In genomic region chr2:18693491-18693870, GRCm38 (mm10) we compare ENCODE assay signal across 8 mouse cellular contexts. TPM values are rescaled to one million over a fixed set of nuclear protein-coding genes. Genes with fewer than 3 reads are reported as not detected.
DNase-seq lines count a peak whose midpoint lies in the region; ATAC-seq and TF ChIP-seq lines count a peak whose summit lies in the region.

No protein-coding gene starts in this region.

- H3K4me2 ChIP-seq in heart, embryonic 15.5 days, result peak overlapping the region; percentile 89
- peak overlapping the region; percentile 98 for H3K4me2 ChIP-seq in hindbrain, embryonic 11.5 days (replicated peaks; ENCODE audit: low read depth, low read length)

- 2% methylated on average over 5 of the region's 5 CpGs for WGBS in heart, embryonic 15.5 days
- WGBS in hindbrain, embryonic 11.5 days, result under 1% methylated on average over 5 of the region's 5 CpGs
- 4% methylated on average over 5 of the region's 5 CpGs for WGBS in macrophage (ENCODE audit: missing documents)

- ATAC-seq in heart, embryonic 15.5 days (replicated peaks; ENCODE audit: insufficient number of reproducible peaks, insufficient read depth, low FRiP score, low read depth), result no peak
- ATAC-seq in hindbrain, embryonic 11.5 days (ENCODE audit: low FRiP score), result no peak
- no peak for ATAC-seq in frontal cortex, adult (ENCODE audit: low TSS enrichment)

- H3K9me3 ChIP-seq in heart, embryonic 15.5 days (replicated peaks), result no peaks in the 10 kb centered on the region
- H3K9me3 ChIP-seq in hindbrain, embryonic 11.5 days (ENCODE audit: control insufficient read depth, low read length), result no peaks in the 10 kb centered on the region

- H3K4me3 ChIP-seq in heart, embryonic 15.5 days, result peak overlapping the region; percentile 66
- peak overlapping the region; percentile 89 for H3K4me3 ChIP-seq in bone marrow macrophage, adult 2 months (ENCODE audit: insufficient read depth, low read length)
- peak overlapping the region; percentile 56 for H3K4me3 ChIP-seq in hindbrain, embryonic 11.5 days (ENCODE audit: low read depth, low read length)
- peak overlapping the region; percentile 39 for H3K4me3 ChIP-seq in macrophage (ENCODE audit: inconsistent target)

- TF ChIP-seq POLR2A in bone marrow macrophage, adult 2 months (IDR thresholded peaks at IDR 0.05; ENCODE audit: borderline replicate concordance, low read depth, low read length), result no peak

- peaks cover 63% of the 10 kb centered on the region for H3K27me3 ChIP-seq in heart, embryonic 15.5 days
- H3K27me3 ChIP-seq in hindbrain, embryonic 11.5 days (ENCODE audit: control insufficient read depth, insufficient read depth, low read length), result peaks cover 55% of the 10 kb centered on the region

- no peak for DNase-seq in heart, postnatal 25 days (ENCODE audit: low spot score)
- DNase-seq in hindbrain, embryonic 11.5 days (ENCODE audit: low spot score), result no peak
- DNase-seq in cerebellum, postnatal 14 days, result no peak
- no peak for DNase-seq in adrenal gland, postnatal 10 days

- H3K79me2 ChIP-seq in macrophage (ENCODE audit: inconsistent target), result no peaks in the 10 kb centered on the region

- H3K27ac ChIP-seq in heart, embryonic 15.5 days, result no peak overlapping the region
- H3K27ac ChIP-seq in bone marrow macrophage, adult 2 months (ENCODE audit: insufficient read depth, low read depth, low read length), result no peak overlapping the region
- H3K27ac ChIP-seq in hindbrain, embryonic 11.5 days (ENCODE audit: low read depth, low read length), result no peak overlapping the region
- no peak overlapping the region for H3K27ac ChIP-seq in macrophage

- no peak for TF ChIP-seq CTCF in bone marrow macrophage, adult 2 months (IDR thresholded peaks at IDR 0.05; ENCODE audit: low read depth, low read length)

- intact Hi-C loops in heart, postnatal 25 days (cut with DNase I), result loop anchor here (5.0 to 10.0 kb wide), 3 partner anchors 106 to 636 kb away; partner anchors contain the start of genes 4930426L09Rik, Mllt10 and Pip4k2a

- no peaks in the 10 kb centered on the region for H3K36me3 ChIP-seq in heart, embryonic 15.5 days
- no peaks in the 10 kb centered on the region for H3K36me3 ChIP-seq in hindbrain, embryonic 11.5 days (ENCODE audit: control insufficient read depth, insufficient read depth, low read length)
- no peaks in the 10 kb centered on the region for H3K36me3 ChIP-seq in macrophage (ENCODE audit: inconsistent target)

- peaks cover 24% of the 10 kb centered on the region for H3K4me1 ChIP-seq in heart, embryonic 15.5 days (replicated peaks)
- no peaks in the 10 kb centered on the region for H3K4me1 ChIP-seq in bone marrow macrophage, adult 2 months (ENCODE audit: control insufficient read depth, insufficient read depth, low read length)
- H3K4me1 ChIP-seq in hindbrain, embryonic 11.5 days (replicated peaks; ENCODE audit: control insufficient read depth, insufficient read depth, low read length), result peaks cover 9% of the 10 kb centered on the region

- H3K9ac ChIP-seq in heart, embryonic 15.5 days, result no peak overlapping the region
- no peak overlapping the region for H3K9ac ChIP-seq in hindbrain, embryonic 11.5 days (ENCODE audit: low read depth, low read length)

RNA-seq across cellular contexts. Expression of gene Spag6, which starts 0.4 kb away (rescaled TPM):
- 0.06 and 0.44 TPM in 2 replicates for polyA plus RNA-seq in heart, embryonic 15.5 days (2015; fragmentation: Nextera tagmentation; extraction: Ambion mirVana)
- total RNA-seq in heart, postnatal 25 days (2021), result under 1 TPM; 0.36 to 0.42 TPM
- polyA plus RNA-seq in bone marrow macrophage, adult 2 months (2012; ENCODE audit: insufficient read depth, insufficient read length, missing spikeins), result not detected in 2 replicates
- polyA plus RNA-seq in hindbrain, embryonic 11.5 days (2014; fragmentation: Nextera tagmentation; extraction: Ambion mirVana), result 0.98 and 1.2 TPM in 2 replicates
- total RNA-seq in macrophage (2018; cell fraction: chromatin; rRNA removed), result 1 to 10 TPM in 6 of 26 experiments, not detected in 20; 1.2 to 2.0 (median 1.8) TPM
- total RNA-seq in macrophage (2018; cell fraction: cytosol; rRNA removed), result under 1 TPM in 6 of 26 experiments, not detected in 20; 0.17 to 0.28 (median 0.20) TPM
- total RNA-seq in macrophage (2018; cell fraction: nucleus; rRNA removed), result 1 to 10 TPM in 5 of 26 experiments, under 1 TPM in 3, not detected in 18; 0.76 to 2.7 (median 1.1) TPM
- polyA plus RNA-seq in macrophage (2018), result not detected in 3 replicates
- 1 to 10 TPM in 1 of 2 experiments, under 1 TPM in 1; 0.69 to 1.3 TPM for total RNA-seq in adrenal gland, postnatal 10 days (2021)

RNA-seq across cellular contexts. Expression of gene Bmi1, which starts 16.7 kb away (rescaled TPM):
- 14.0 and 15.1 TPM in 2 replicates for polyA plus RNA-seq in heart, embryonic 15.5 days (2015; fragmentation: Nextera tagmentation; extraction: Ambion mirVana)
- total RNA-seq in heart, postnatal 25 days (2021), result 10 to 100 TPM; 65.2 to 72.8 TPM
- polyA plus RNA-seq in bone marrow macrophage, adult 2 months (2012; ENCODE audit: insufficient read depth, insufficient read length, missing spikeins), result 22.4 and 24.6 TPM in 2 replicates
- 40.6 and 48.8 TPM in 2 replicates for polyA plus RNA-seq in hindbrain, embryonic 11.5 days (2014; fragmentation: Nextera tagmentation; extraction: Ambion mirVana)
- total RNA-seq in macrophage (2018; cell fraction: chromatin; rRNA removed), result 10 to 100 TPM in 22 of 26 experiments, 1 to 10 TPM in 4; 7.8 to 41.5 (median 19.7) TPM
- 10 to 100 TPM; 23.3 to 46.9 (median 31.6) TPM for total RNA-seq in macrophage (2018; cell fraction: cytosol; rRNA removed)
- 10 to 100 TPM in 23 of 26 experiments, 1 to 10 TPM in 3; 7.3 to 58.9 (median 25.7) TPM for total RNA-seq in macrophage (2018; cell fraction: nucleus; rRNA removed)
- polyA plus RNA-seq in macrophage (2018), result 25.3 to 32.7 TPM (median 27.5 TPM) in 3 replicates
- 10 to 100 TPM; 38.9 to 48.8 TPM for total RNA-seq in adrenal gland, postnatal 10 days (2021)

RNA-seq across cellular contexts. Expression of gene Commd3, which starts 21.3 kb away (rescaled TPM):
- polyA plus RNA-seq in heart, embryonic 15.5 days (2015; fragmentation: Nextera tagmentation; extraction: Ambion mirVana), result 177 and 206 TPM in 2 replicates
- 100 to 1,000 TPM; 100 to 105 TPM for total RNA-seq in heart, postnatal 25 days (2021)
- 140 and 147 TPM in 2 replicates for polyA plus RNA-seq in bone marrow macrophage, adult 2 months (2012; ENCODE audit: insufficient read depth, insufficient read length, missing spikeins)
- 152 and 161 TPM in 2 replicates for polyA plus RNA-seq in hindbrain, embryonic 11.5 days (2014; fragmentation: Nextera tagmentation; extraction: Ambion mirVana)
- 100 to 1,000 TPM in 14 of 26 experiments, 10 to 100 TPM in 12; 20.5 to 261 (median 102) TPM for total RNA-seq in macrophage (2018; cell fraction: chromatin; rRNA removed)
- 100 to 1,000 TPM in 25 of 26 experiments, 10 to 100 TPM in 1; 95.7 to 156 (median 126) TPM for total RNA-seq in macrophage (2018; cell fraction: cytosol; rRNA removed)
- total RNA-seq in macrophage (2018; cell fraction: nucleus; rRNA removed), result 100 to 1,000 TPM in 8 of 26 experiments, 10 to 100 TPM in 18; 26.6 to 208 (median 75.0) TPM
- 139 to 148 TPM (median 141 TPM) in 3 replicates for polyA plus RNA-seq in macrophage (2018)
- total RNA-seq in adrenal gland, postnatal 10 days (2021), result 100 to 1,000 TPM; 111 to 122 TPM

Comparison
In these comparisons a context has a peak if more than half of its experiments do, and no peak if none do; other contexts are left out.
1. H3K4me3 ChIP-seq: peak in every context shown above with its lines; median percentile 89 in bone marrow macrophage, adult 2 months; 66 in heart, embryonic 15.5 days; 56 in hindbrain, embryonic 11.5 days; 39 in macrophage.